Mouse (Mus musculus) liver, embryonic 16.5 days (tissue): ENCODE data around the gene Sympk. TPM values are rescaled to one million over a fixed set of nuclear protein-coding genes. Genes with fewer than 3 reads are reported as not detected.

Experiments
- ATAC-seq: fragments of 200-750 bp; cut with Nextera tagmentation; 2 replicates; pipeline ENCODE4 v1.8.0; 2017; ENCODE audit warnings: low read depth, mild to moderate bottlenecking, moderate number of reproducible peaks, moderate library complexity
- H3K27ac ChIP-seq: fragments of 300-500 bp; sonication (generic); 2 replicates; pipeline ENCODE4 v1.5.1; 2014; ENCODE audit warnings: mild to moderate bottlenecking, low read length
- H3K27me3 ChIP-seq: fragments of 300-500 bp; sonication (generic); 2 replicates; pipeline ENCODE4 v1.6.1; 2014; ENCODE audit warnings: low read depth, low read length, mixed read lengths; ENCODE audit not compliant: control insufficient read depth, insufficient read depth
- H3K36me3 ChIP-seq: fragments of 300-500 bp; sonication (generic); 2 replicates; pipeline ENCODE4 v1.6.1; 2014; ENCODE audit warnings: mild to moderate bottlenecking; ENCODE audit not compliant: control insufficient read depth, insufficient read depth
- H3K4me1 ChIP-seq: fragments of 300-500 bp; sonication (generic); 2 replicates; pipeline ENCODE4 v1.6.1; 2014; ENCODE audit warnings: low read depth, low read length, mixed read lengths; ENCODE audit not compliant: control insufficient read depth
- H3K4me2 ChIP-seq: fragments of 300-500 bp; sonication (generic); 2 replicates; pipeline ENCODE4 v1.6.1; 2014; ENCODE audit warnings: low read depth, low read length, mixed read lengths
- H3K4me3 ChIP-seq: fragments of 300-500 bp; sonication (generic); 2 replicates; pipeline ENCODE4 v1.5.1; 2014; ENCODE audit warnings: low read depth, mild to moderate bottlenecking, low read length
- H3K9ac ChIP-seq: fragments of 300-500 bp; sonication (generic); 2 replicates; pipeline ENCODE4 v1.6.1; 2014; ENCODE audit warnings: low read depth, low read length
- H3K9me3 ChIP-seq: fragments of 300-500 bp; sonication (generic); replicated peaks from 2 replicates; pipeline ENCODE4 v1.6.1; 2016; ENCODE audit warnings: low read length; ENCODE audit not compliant: control insufficient read depth
- WGBS: fragments of 180-500 bp; shearing (Covaris S2); extraction: QIAGEN DNeasy Blood & Tissue Kit; methylation state at CpG from one replicate; pipeline ENCODE4 v1.1.7; 2014; ENCODE audit not compliant: insufficient replicate concordance; 5-methylcytosine and 5-hydroxymethylcytosine counted together
- polyA plus RNA-seq: library from polyadenylated mRNA; unstranded; fragments of >200 nt; fragmentation: Nextera tagmentation; extraction: Ambion mirVana; gene quantifications from 2 replicates; pipeline ENCODE4 v1.2.1, GENCODE M21; 2015

The Sympk gene
- 13.8 TPM in 2 replicates for polyA plus RNA-seq

- peak within 1 kb of the TSS; percentile 64 for H3K27ac ChIP-seq
- peaks cover 38% of the 10 kb centered on the region for H3K27me3 ChIP-seq
- H3K4me2 ChIP-seq = peak within 1 kb of the TSS; percentile 82
- H3K4me1 ChIP-seq = peaks cover 29% of the 10 kb centered on the region
- ATAC-seq = peak; percentile 93
- H3K9me3 ChIP-seq = no peaks in the 10 kb centered on the region
- H3K9ac ChIP-seq = peak within 1 kb of the TSS; percentile 93
- peak within 1 kb of the TSS; percentile 93 for H3K4me3 ChIP-seq
- peaks cover 2% of the 10 kb centered on the region; the same call in 1 of the 2 replicates for H3K36me3 ChIP-seq
- 0% methylated on average over 48 of the region's 50 CpGs for WGBS
These were observed at the start of gene Sympk for GRCm38 (mm10) chr7:19024096-19024506. Sympk (plus strand) TSS chr7:19024377.

- H3K4me2 ChIP-seq = no peak overlapping the region
- no peaks in the 10 kb centered on the region for H3K9me3 ChIP-seq
- no peak overlapping the region for H3K4me3 ChIP-seq
- no peak overlapping the region for H3K27ac ChIP-seq
- H3K9ac ChIP-seq = no peak overlapping the region
- H3K36me3 ChIP-seq = no peaks in the 10 kb centered on the region
- H3K27me3 ChIP-seq = no peaks in the 10 kb centered on the region
- 77% methylated on average over 9 of the region's 9 CpGs for WGBS
- ATAC-seq = no peak
- H3K4me1 ChIP-seq = no peaks in the 10 kb centered on the region
These were observed 45.8 kb upstream of the Sympk start for GRCm38 (mm10) chr7:18978381-18978780.

- Histone ChIP-seq H3K27me3 (peaks cover 34% of the 10 kb centered on the region), H3K36me3 (no peaks in the 10 kb centered on the region), H3K4me1 (peaks cover 9% of the 10 kb centered on the region), H3K4me3 (no peak overlapping the region), H3K27ac (no peak overlapping the region), H3K9ac (no peak overlapping the region), H3K4me2 (no peak overlapping the region), H3K9me3 (no peaks in the 10 kb centered on the region)
- no peak for ATAC-seq
- WGBS = 34% methylated on average over 2 of the region's 2 CpGs
These were observed 37.7 kb upstream of the Sympk start for GRCm38 (mm10) chr7:18986503-18986902.

GRCm38 (mm10) chr7:18987100-18987499, 37.1 kb upstream of the Sympk start, which contains the start of gene Nanos2:
Nanos2 (plus strand) TSS chr7:18987400.
- H3K4me2 ChIP-seq = no peak within 1 kb of the TSS
- no peak within 1 kb of the TSS for H3K27ac ChIP-seq
- ATAC-seq = no peak
- H3K27me3 ChIP-seq = peaks cover 40% of the 10 kb centered on the region
- H3K4me3 ChIP-seq = no peak within 1 kb of the TSS
- H3K9ac ChIP-seq = no peak within 1 kb of the TSS
- H3K4me1 ChIP-seq = peaks cover 15% of the 10 kb centered on the region
- WGBS = 38% methylated on average over 2 of the region's 2 CpGs
- no peaks in the 10 kb centered on the region for H3K9me3 ChIP-seq
- no peaks in the 10 kb centered on the region for H3K36me3 ChIP-seq

GRCm38 (mm10) chr7:18987747-18988146, 36.4 kb upstream of the Sympk start:
- ATAC-seq = no peak
- Histone ChIP-seq H3K9me3 (no peaks in the 10 kb centered on the region), H3K9ac (no peak overlapping the region), H3K36me3 (no peaks in the 10 kb centered on the region), H3K4me1 (peaks cover 15% of the 10 kb centered on the region), H3K4me3 (no peak overlapping the region), H3K4me2 (no peak overlapping the region), H3K27ac (no peak overlapping the region), H3K27me3 (peaks cover 46% of the 10 kb centered on the region)
- WGBS = 58% methylated on average over 13 of the region's 13 CpGs

- 47% methylated on average over 6 of the region's 6 CpGs for WGBS
- H3K4me3 ChIP-seq = no peak overlapping the region
- no peak overlapping the region for H3K9ac ChIP-seq
- H3K27ac ChIP-seq = no peak overlapping the region
- H3K4me1 ChIP-seq = peaks cover 15% of the 10 kb centered on the region
- H3K36me3 ChIP-seq = no peaks in the 10 kb centered on the region
- no peak overlapping the region for H3K4me2 ChIP-seq
- no peaks in the 10 kb centered on the region for H3K9me3 ChIP-seq
- peaks cover 56% of the 10 kb centered on the region for H3K27me3 ChIP-seq
- no peak for ATAC-seq
These were observed 35.4 kb upstream of the Sympk start for GRCm38 (mm10) chr7:18988780-18989179.

GRCm38 (mm10) chr7:18989995-18990394, 34.2 kb upstream of the Sympk start:
- H3K27me3 ChIP-seq = peaks cover 57% of the 10 kb centered on the region
- H3K4me3 ChIP-seq = no peak overlapping the region
- no peaks in the 10 kb centered on the region for H3K36me3 ChIP-seq
- no peak overlapping the region for H3K27ac ChIP-seq
- H3K9ac ChIP-seq = no peak overlapping the region
- WGBS = 14% methylated on average over 5 of the region's 5 CpGs
- H3K4me2 ChIP-seq = no peak overlapping the region
- no peak for ATAC-seq
- peaks cover 15% of the 10 kb centered on the region for H3K4me1 ChIP-seq
- H3K9me3 ChIP-seq = no peaks in the 10 kb centered on the region

- Histone ChIP-seq H3K9ac (no peak within 1 kb of the TSS), H3K27me3 (peaks cover 57% of the 10 kb centered on the region)
- peak; percentile 91 for ATAC-seq
These were observed 33.4 kb upstream of the Sympk start, which contains the start of gene Mypop for GRCm38 (mm10) chr7:18990601-18991295. Mypop (plus strand) TSS chr7:18991245.

GRCm38 (mm10) chr7:18991660-18992293, 32.4 kb upstream of the Sympk start:
- Histone ChIP-seq H3K27ac (no peak overlapping the region), H3K4me3 (peak overlapping the region; percentile 57), H3K9ac (no peak overlapping the region), H3K27me3 (peaks cover 57% of the 10 kb centered on the region), H3K4me2 (peak overlapping the region; percentile 74), H3K4me1 (peaks cover 15% of the 10 kb centered on the region), H3K9me3 (no peaks in the 10 kb centered on the region), H3K36me3 (no peaks in the 10 kb centered on the region)
- WGBS = 1% methylated on average over 59 of the region's 59 CpGs
- ATAC-seq = no peak

More at GRCm38 (mm10) chr7:18990601-18991295, 33.4 kb upstream of the Sympk start, which contains the start of gene Mypop:
- Histone ChIP-seq H3K36me3 (no peaks in the 10 kb centered on the region), H3K4me1 (peaks cover 15% of the 10 kb centered on the region), H3K4me2 (peak within 1 kb of the TSS; percentile 74), H3K9me3 (no peaks in the 10 kb centered on the region), H3K27ac (no peak within 1 kb of the TSS), H3K4me3 (peak within 1 kb of the TSS; percentile 57)
- WGBS = under 1% methylated on average over 35 of the region's 37 CpGs
